Mouse (Mus musculus) right cerebral cortex, postnatal 14 days (tissue): ENCODE data around the gene Rwdd2a.

Experiments
- DNase-seq: peaks from one replicate; pipeline ENCODE4 v3.0.0; 2022

The Rwdd2a gene

DNA sequence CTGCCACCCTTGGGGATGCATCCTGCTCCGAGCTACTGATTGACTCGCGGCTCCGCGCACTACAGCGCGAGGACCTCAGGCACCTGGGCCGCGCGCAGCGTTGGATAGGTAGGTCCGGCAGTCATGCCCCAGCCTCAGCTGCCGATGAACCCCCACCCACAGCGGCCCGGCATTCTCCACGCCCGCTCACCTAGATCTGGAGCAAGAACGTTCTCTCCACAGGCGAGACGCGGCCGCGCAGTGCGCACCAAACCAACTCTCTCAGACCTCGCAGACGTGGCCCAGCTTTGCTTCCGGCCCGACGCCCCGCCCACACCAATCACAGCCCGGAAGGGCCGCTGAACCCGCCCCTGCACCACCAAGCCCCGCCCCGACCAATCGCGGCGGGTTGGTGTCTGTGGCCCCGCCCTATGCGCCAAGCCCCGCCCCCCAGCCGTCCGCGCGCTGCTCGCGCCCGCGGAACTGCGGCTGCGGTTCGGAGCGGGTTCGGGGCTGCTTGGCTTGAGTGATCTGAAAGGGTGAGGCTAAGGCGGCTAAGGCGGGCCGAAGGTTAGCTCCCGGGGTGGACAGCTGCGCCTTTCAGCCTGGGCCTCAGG lies at the start of gene Rwdd2a, which contains the start of gene Pgm3:
TSS of gene Rwdd2a (plus strand) at position 452 of the 596 bp plus-strand sequence.
TSS of gene Pgm3 (minus strand) at position 303 of the 596 bp plus-strand sequence.
- peak; percentile 96 for DNase-seq

DNA sequence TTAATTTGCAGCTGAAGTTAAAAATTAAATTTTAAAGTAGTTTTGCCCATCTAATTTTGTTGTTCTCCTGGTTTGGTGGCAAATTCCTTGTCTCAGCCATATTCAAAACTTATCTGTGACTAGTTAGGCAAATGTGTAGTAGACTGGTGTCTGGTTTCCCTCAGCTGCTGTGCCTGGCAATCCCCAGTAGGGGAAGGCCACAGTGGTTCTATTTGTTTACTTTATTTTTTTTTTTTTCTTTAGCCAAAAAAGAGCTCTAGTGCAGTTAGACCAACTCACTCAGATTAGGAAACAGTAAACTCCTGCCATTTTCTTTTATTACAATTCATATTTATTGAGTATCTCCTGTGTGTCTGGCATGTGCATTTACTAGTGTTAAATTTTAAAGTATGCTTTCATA lies 49.5 kb upstream of the Rwdd2a start:
- no peak for DNase-seq

DNA sequence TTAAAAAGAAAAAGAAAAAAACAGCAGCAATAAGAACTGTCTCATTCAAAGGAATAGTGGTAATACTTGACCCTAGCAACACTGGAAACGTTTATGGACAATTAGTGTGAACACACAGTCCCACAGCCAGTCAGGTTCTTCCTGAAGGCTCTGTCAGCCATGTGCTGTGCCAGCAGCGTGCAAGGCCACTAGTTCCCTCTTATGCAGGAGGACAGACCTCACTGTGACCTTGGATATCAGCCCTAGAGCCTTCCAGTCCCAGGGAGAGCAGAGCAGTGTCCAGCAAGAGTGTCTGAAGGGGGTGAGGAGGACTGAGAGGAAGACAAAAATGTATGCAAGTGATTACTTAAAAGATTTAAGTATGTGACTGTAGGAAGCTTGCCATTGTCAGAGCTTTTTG lies 46.2 kb upstream of the Rwdd2a start:
- DNase-seq = no peak

DNA sequence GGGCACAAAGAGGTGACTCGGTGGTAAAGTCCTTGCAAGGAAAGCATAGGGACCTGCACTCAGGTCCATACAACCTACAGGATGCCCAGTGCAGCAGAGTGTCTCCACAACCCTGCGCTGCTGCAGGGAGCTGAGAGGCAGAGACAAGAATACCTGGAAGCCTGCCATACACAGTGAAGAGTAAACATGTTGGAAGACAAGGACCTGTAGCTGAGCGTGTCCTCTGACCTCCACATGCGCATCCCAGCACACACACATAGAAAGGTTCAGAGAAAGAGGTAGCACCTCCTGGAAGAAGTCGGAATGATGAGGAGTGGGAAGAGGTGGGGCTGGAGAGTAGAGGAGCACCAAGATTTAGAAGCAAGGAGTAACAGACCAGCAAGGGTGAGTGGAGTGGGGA lies 37.7 kb upstream of the Rwdd2a start:
- DNase-seq = no peak

DNA sequence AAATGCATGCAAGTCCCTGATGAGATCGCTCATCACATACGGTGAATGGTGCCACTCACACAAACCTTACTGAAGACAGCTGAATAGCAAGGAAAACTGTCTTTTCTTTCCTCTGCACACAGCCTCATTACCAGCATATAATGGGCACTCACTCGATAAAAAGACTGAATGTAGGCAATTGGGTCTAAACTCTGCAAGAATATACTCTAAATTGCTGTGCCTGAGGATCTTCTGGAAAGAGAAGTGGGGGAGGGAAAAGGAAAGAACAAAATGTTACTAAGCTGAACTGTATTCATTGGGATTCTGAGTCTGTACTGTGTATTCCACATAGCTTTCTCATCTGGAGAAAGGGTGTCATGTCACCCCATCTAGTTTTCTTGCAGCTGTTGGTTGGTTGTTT lies 28.3 kb upstream of the Rwdd2a start:
- DNase-seq = no peak

DNA sequence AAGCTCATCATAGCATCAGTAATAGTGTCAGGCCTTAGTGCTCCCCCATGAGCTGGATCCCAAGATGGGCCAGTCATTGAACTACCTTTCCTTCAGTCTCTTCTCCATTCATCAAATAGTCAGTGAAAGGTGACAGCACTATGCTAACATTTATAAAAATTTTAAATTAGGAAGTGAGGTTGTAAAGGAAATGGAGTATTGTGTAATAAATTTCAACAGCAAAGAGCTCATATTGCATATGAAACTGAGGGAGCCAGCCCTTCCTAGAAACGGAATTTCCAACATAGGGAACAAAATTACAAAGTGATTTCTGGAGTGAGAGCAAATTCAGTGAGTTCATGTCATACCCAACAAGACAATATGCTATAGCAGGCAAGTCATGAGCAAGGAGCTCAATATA lies 27.2 kb upstream of the Rwdd2a start:
- no peak for DNase-seq

DNA sequence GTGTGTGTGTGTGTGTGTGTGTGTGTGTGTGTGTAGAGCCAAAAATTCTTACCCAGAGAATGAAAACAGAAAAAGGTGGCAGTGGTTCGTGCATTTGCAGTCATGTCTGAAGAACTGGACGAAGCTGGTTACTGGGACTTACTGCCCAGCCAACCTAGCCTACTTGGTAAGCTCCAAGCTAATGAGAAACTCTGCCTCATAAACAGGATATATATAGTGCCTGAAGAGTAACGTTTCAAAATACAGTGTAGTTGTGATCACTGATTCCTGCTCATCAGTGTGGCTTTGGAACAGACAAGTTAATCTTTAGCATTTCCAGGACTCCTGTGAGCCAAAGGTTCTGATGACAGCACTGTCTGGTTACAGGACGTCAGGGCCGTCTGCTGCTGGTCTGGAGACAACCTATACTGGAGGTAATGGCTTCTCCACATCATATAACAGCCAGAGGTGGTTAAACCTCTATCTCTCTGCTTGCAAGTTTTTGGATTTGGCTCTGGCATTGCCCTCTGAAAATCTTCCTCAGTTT lies 22.1 kb upstream of the Rwdd2a start:
- no peak for DNase-seq

DNA sequence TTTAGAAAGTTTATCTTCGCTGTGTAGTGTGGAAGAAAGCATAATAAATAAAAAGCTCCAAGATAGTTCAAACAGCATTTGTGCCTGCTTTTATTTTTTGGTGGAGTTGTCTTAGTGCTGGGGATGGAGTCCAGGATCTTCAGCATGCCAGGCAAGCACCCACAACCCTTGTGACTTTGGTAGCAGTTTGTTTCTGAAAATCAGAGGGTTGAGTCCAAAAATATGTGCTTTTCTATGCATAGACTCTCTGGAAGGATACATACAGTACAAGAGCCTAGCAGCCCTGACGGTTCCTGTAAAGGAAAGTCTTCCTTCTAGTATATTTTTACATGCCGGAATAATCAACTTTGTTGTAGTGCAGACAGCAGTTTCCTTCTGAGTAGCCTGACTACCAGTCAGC lies 21.1 kb upstream of the Rwdd2a start:
- no peak for DNase-seq

DNA sequence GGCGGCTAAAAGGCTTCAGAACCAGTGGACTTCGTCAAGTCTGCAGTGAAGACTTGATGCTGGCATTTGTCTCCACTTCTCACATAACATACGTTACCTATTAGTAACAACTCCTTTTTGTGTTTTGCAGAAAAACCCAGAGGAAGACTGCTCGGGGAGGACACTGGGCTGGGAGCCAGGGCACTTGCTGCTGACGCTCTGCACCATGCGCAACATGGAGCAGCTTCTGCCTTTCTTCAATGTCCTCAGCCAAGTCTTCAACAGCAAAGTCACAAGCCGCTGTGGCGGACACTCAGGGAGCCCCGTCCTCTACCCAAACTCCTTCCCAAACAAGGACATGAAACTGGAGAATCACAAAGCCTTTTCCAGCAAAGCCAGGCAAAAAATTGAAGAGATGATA lies 17.9 kb upstream of the Rwdd2a start:
- DNase-seq = no peak

DNA sequence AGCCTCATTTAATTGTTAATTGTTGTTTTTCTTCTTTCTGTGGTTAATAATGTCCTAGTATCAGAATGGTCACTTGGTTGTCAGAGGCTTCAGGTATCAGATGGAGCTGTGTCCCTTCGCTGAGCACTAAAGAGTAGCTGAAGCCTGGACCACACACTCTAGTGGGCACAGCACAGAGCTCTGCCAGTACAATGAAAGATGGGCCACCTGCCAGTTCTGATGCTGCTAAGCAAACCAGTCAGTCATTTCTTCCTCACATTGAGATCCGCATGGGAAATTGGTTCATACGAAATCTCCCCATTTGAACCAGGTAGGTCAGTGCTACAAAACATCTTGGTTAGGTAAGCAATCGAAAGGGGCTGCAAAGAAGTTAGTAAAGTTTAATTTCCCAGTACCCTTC lies 17.1 kb upstream of the Rwdd2a start:
- DNase-seq = no peak

DNA sequence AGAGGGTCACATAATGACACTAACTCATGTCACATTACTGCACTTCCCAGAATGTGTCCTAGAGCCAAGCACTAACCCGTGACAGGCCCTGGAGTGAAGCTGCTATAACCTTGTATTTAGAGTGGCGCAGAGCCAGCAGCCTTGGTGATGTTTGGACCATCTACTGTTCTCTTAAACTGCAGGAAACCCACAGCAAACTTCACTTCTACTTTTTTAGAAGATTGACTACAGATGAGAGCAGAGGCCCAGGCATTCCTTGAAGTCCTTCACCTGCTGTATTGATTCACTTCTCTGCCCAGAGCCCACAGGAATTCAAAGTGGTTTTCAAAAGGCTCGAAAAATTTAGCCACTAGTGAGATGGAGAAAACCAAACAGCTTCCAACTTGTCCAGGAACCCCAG lies 11.2 kb upstream of the Rwdd2a start:
- no peak for DNase-seq

DNA sequence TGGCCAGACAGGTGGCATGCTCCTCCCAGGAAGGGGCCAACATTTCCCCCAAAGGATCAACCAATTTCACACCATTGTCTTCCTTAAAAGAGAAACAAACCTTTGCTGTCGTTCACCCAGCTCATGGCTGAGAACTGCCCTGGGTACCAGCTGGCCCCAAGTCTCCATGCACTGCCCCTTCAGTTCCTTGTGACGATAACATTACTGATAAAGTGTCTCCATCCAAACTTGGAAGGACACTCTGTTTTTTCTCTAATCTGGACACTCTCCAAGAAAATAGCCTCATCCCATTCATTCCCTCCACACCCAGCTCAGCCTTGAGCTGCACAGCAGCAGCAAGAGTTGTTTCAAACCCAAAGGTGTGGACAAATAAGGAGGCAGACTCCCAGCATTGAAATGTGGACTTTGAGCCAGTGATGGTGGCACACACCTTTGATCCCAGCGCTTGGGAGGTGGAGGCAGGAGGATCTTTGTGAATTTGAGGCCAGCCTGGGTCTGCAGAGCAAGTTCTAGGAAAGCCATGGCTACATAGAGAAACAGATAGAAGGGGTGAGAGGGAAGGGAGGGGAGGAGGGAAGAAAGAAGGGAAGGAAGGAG lies 2.4 kb upstream of the Rwdd2a start:
- no peak for DNase-seq

DNA sequence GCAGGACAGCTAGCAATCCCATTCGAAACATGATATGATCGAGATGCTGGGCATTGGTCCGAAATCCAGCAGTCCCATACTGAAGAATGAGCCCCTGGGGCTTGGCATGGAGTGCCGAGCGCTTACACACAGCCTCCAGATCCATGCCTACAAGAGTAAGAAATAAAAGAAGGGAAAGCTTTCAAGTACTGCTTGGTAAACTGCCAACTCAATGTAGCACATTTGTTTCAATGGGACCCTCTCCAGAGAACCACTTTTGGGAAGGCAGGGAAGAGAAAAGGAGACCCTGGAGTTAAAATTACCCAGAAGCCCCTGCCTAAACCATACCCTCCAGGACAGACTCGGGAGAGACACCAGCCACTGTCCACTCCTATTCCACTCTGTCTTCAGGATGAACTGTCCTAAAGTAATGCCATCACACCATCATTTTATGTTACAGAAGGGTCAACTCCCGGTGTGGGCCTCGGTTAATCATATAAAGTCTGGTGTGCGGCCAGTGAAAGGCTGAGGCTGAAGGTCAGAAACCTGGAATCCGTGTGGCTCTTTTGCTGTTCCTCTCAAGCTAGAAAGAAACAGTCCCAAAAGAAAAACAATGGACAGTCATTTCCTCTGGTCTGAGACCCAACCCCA lies 1.4 kb upstream of the Rwdd2a start:
- DNase-seq = no peak

DNA sequence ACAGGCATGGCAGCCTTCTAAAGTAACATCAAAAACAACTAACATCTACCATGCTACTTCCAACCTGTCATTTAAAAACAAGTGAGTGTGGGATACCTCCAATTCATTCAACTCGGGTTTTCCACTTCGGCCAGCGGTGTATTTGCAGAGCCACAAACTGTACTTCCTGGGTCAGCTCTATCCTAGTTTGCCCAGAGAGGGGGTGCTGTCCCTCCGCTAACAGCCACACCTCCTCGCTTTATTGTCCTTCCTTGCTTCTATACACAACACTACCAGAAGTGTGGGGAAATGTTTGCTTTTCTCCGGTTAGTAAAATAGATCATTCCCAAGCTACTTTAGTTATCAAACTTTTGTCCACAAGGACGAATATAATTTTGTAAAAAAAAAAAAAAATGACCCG lies 845 bp upstream of the Rwdd2a start:
- DNase-seq = no peak

DNA sequence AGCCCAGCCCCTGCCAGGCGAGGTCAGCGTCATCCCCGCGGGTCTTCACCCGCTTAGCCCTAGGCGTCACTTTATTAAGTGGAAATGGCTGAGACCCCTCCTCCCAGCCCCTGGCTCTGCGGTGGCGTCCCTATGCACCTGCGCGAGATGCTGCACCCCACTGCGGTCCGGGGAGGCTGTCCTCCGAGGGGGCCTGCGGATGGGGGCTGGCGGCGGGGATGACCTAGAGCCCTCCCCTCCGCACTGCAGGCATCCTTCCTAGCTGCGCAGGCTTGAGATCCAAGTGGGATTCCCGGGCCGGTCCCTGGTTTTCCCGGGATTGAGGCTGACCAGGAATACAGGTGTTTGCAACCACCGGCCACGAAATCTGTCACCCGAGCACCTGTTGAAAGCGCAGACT lies 405 bp downstream of the Rwdd2a start:
- DNase-seq = peak; percentile 40

DNA sequence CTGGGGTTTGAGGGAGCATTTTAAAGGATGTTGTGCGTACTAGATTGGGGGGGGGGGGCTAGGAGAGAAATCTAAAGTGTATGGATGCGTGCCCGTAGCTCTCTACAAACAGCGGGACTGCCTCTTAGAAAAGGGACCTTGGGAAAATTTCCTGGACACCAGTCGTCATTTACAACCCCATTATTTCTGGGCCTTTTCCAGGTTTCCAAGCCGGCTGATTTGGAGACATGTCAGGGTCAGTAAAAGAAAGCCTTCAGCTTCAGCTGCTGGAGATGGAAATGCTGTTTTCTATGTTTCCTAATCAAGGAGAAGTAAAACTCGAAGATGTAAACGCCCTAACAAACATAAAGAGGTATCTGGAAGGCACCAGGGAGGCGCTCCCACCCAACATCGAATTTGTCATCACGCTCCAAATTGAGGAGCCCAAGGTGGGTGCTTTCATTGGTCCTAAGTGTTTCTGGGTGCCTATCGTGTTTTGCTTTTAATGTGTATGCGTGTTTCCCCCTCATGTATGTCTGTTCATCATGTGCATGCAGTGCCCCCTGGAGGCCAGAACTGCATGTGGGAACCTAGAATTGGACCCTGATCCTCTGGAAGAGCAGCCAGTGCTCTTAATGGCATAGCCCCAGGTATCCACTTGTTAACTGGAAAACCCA lies 973 bp downstream of the Rwdd2a start:
- DNase-seq = peak; percentile 91

DNA sequence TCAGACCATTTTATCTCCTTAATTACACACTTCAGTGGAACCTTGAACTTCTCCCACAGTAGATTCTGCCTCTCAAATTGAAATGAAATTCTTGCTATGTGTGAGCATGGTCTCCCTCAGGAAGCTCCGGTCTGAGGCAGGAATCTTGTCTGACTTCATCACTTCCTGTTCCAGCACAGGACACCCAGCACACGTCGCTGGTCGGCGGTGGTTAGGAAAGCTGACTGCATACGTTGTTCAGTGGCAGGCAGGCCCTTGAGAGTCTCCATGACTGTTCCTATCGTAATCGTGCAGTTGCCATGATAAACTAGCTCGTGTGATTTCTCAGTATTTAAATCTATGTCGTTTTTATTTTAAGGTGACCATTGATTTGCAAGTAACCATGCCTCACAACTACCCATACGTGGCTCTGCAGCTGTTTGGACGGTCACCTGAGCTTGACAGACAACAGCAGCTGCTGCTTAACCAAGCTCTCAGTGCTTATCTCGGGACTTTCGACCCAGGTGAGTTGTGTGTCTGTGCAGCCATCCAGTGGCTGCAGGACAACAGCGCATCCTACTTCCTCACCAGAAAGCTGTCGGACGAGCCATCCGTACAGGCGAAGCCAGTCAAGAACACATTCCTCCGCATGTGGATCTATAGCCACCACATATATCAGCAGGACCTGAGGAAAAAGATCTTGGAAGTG lies 2.0 kb downstream of the Rwdd2a start:
- DNase-seq = no peak

DNA sequence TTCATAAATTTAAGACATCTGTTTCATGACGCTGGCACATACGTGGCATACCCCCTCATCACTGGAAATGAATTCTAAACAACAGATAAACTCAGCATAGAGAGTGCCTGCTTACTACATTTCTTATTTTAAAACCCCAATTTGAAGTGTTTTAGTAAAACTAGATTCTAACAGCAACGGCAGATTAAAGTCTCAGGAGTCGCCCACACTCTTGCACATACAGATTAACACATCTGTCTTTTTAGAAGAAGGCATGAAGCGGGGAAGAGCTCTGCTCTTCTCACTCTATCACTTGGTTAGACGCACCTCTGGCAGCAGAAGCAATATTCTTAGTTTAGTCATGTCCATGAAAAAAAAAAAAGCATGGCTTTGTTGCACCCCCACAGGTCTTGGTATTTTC lies 3.4 kb downstream of the Rwdd2a start:
- no peak for DNase-seq

DNA sequence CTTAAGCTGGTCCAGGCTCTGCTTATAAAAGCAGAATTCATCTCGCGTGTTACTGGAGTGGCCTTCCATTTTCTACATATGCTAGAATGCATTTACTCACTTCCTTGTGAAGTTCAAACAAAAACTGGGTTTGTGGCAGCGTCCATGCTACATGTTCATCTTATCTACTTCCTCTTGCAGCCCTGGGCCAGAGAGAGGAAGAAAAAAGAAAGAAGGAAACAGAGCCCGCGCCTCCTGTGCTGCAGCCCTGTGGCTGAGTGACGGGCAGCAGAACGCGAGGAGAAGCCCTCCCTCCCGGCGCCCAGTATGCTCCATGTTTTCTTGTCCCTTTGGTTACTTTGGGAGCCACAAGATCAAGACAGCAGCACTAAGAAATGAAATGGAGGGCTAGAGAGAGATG lies 7.9 kb downstream of the Rwdd2a start:
- DNase-seq = no peak

DNA sequence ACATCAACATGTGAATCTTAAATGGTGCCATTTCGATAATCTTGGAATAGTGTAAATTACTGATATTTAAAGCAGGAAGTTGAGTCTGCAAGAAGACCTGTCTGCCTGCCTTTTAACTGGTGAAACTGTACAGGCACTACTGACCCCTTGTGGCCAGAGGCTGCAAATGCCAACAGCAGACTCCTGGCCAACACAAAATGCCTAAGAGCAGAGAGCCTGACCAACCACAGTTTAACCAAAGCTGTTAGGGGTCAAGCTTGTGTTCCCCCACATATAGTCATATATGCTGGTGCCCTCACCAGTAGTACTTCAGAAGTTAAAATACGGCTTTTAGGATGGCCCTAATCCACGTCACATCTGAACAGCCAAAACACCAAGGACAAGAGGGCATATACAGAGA lies 11.9 kb downstream of the Rwdd2a start:
- peak; percentile 64 for DNase-seq

DNA sequence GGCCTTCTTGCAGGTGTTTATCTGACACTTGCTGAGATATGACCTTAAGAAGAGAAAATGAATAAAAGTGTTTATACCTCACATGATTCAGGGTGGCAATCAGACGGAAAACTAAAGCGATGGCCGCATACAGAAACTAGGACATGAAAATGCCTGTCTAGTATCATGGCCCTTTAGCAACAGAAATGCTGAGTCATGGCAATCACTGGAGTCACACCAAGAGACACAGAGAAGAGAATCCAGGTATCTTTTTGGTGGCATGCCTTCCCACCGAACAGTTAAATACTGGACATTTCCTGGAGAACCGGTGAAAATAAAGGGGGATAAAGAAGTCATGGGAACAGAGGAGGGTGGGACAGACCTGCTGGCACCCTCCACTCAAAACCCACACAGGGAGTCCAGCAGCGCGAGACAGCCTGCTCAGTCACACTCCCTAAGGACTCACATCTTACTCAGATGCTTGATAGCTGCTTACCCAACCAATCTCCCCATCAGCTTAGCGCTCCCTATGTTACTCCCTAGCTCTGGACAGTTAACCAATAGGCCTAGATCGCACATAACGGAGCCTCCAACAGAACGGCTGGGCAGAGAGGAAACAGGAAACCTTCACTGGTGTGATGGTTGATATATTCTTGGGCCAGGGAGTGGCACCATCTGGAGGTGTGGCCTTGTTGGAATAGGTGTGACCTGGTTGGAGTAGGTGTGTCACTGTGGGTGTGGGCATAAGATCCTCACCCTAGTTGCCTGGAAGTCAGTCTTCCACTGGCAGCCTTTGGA lies 15.4 kb downstream of the Rwdd2a start:
- DNase-seq = no peak
